Mouse (Mus musculus) kidney, postnatal 14 days (tissue): ENCODE measurements around the gene Usp54.
A peak's percentile ranks its signal among the peaks of the same experiment; 100 is the strongest.

Source experiments
- DNase-seq: peaks from one replicate; pipeline ENCODE4 v3.0.0; 2022; ENCODE audit warnings: mixed read lengths

The Usp54 gene

DNA sequence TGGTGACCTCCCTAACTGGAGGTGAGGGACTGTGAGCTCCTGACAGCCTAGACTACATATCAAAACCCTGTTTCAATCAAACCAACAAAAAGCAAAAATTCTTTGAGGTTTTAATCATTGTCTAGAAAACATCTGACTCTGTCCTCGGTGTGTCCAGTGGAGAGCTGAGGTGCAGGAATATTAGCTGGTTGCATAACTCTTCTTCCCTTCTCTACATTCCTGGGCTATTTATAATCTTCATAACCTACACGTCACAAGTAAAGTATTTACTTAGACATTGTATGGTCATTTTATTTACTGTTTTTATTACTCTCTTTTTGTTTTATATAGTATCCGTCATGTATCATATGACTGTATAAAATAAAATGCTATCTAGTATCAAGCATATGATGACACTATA is 31.3 kb downstream of the Usp54 start:
- DNase-seq = no peak

DNA sequence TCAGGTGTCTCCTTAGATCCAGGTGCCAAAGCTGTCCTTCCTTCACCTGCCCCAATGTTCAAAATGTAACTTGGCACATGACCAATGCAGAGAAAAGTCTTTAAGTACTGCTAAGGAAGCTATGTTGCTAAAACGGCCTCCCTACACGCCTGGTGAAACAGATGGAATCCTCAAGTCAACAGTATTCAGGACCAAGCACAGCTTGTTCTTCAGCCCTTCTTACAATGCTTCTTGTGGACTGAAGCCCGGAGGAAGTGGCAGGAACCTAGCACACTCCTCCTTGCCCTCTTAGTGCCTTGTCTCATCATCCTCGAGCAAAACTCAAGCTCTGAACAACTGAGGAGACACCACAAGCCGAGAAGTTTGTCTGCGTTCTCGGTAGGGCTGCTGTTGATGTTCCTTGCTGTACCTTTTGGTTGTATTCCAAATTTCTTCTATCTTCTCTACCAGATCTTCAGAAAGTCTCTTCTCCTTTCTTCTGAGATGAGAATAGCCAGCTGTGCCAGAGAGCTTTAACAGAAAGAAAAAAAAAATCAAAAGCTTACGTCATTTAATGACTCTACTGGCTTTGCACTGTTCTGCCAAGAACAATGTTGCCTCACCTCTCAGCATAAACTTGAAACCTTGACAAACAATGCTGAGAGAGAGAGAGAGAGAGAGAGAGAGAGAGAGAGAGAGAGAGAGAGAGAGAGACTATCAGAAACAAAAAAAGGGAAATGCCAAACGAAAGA is 33.3 kb downstream of the Usp54 start:
- DNase-seq = peak; percentile 56

DNA sequence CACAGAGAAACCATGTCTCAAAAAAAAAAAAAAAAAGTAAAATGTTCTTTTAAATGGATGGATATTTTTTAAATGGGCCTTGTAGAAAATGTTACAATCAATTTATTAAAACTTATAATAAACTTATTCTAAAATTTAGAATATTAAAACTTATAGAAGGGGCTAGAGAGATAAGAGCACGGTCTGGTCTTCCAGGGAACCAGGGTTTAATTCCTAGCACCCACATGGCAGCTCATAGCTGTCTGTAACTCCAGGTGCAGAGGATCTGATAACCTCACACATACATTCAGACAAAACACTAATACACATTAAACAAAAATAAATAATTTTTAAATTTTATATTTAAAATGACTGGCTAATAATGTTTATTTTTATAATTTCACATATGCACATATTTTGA is 39.6 kb downstream of the Usp54 start:
- no peak for DNase-seq

DNA sequence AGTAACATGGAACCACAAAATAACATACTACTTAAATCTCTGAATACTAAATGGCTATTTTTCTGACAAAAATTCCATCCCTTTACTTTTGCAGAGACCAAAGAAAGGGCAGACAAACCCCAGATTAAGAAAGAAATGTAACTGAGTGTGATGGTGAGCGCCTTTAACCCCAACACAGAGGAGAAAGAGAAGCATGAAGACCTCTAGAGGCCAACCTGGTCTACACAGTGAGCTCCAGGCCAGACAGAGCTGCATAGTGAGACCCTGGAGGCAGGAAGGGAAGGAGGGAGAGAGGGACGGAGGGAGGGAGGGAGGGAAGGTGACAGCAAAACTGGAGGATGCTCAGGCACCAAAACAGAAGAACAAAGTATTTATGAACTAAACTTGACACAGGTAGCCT is 40.7 kb downstream of the Usp54 start:
- no peak for DNase-seq

DNA sequence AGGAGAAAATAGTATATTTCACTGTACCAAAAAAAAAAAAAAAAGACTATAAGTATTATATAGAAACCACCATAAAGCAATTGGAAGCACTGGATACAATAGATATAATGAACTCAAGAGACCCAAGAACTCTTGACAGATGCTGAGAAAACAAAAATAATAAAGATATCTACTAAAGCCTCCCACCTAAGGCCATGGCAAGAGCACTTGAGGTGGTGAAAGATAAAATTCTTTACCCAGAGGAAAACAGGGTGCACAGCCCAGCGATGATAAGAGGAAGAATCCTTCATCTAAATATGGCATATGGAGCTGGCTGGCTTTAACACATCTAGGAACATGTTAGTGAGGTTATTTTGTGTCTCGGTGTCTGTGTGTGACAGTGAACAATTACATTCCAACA is 41.3 kb downstream of the Usp54 start:
- no peak for DNase-seq

DNA sequence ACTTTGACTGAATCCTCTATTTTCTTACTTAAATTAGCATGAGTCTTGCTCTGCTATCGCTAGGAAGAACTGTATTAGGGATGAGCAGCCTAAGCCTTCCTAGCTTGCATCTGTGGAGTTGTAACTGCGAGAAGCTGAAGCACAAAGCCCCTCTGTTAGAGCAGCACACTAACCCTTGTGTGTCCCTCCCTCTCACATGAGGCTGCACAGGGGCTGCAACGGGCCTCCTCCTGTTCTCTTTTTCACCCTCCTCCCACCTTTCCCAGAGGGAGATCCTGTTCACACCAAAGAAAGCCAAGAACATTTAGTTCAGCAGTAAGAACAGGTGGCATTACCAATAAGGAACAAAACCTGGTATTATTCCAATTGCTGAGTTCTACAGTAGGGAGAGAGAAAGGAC is 45.1 kb downstream of the Usp54 start:
- no peak for DNase-seq

DNA sequence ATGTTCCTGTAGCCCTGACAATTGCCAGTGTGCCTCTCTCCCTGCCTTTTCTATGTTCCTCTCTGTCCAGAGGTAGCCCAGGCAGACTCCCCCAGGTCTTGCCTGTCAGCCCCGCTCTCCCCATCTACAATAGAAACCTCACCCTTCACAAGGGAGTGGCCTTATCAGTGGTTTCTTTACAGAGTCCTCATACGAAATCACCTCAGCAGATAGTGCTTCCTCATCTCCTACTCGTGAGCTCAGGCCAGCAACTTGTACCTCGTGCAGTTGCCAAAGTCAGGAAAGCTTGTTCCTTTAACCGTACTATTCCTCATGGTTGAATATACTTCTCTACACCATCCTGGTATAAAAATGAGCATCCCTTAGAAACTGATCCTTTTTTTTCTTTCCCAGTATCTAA is 53.4 kb downstream of the Usp54 start:
- DNase-seq = no peak

DNA sequence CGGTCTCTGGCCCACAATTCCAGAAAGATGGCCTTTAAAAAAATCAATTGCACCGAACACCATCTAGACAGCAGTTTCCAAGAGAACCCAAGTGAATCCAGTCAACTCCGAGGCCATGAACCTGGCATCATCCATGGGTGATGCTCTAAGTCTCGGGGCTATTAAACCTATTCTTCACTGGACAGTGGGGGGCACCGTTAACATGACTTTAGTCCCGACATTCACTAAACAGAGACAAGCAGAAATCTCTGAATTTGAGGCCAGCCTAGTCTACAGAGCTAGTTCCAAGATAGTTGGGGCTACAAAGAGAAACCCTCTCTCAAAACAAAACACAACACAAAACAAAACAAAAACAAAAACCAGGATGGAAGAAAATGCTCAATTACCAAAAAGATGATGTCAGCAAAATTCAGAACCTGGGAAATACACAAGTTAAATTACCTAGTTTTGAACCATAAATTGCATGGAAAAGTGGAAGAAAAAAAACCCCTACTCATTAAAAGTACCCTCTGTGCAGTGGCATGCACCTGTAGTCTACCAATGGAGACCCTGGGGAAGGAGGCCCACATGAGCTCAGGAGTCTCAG is 61.9 kb downstream of the Usp54 start:
- peak; percentile 9 for DNase-seq

DNA sequence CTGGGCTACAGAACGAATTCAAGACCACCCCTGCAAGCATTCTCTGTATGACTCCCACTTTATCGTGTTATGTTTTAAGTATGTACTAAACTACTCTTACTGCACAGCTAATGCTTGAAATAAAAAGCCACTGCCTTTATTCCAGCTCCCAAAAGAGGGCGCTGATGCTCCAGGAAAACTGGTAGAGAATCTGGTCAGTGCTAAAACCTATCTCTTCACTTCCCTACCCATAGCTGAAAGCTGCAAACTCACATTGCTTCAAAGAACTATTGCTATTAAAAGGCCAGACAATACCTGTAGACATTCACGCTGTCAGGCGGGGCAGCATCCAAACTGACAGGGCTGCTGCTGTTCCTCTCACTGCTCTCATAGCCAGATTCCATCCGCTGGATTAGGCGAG is 64.7 kb downstream of the Usp54 start:
- peak; percentile 77 for DNase-seq

DNA sequence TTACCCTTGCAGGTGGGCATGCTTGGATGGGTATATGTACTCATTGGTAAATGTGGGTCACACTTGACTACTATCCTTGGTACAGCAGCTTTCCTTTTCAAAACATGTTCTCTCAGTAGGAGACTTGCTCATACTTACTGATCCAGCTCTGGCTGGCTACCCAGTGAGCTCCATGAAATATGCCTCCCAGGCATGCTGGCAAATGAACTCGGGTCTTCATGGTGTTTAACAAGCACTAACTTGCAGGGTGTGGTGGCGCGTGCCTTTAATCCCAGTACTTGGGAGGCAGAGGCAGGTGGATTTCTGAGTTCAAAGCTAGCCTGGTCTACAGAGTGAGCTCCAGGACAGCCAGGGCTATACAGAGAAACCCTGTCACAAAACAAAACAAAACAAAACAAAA is 67.7 kb downstream of the Usp54 start:
- peak; percentile 12 for DNase-seq

DNA sequence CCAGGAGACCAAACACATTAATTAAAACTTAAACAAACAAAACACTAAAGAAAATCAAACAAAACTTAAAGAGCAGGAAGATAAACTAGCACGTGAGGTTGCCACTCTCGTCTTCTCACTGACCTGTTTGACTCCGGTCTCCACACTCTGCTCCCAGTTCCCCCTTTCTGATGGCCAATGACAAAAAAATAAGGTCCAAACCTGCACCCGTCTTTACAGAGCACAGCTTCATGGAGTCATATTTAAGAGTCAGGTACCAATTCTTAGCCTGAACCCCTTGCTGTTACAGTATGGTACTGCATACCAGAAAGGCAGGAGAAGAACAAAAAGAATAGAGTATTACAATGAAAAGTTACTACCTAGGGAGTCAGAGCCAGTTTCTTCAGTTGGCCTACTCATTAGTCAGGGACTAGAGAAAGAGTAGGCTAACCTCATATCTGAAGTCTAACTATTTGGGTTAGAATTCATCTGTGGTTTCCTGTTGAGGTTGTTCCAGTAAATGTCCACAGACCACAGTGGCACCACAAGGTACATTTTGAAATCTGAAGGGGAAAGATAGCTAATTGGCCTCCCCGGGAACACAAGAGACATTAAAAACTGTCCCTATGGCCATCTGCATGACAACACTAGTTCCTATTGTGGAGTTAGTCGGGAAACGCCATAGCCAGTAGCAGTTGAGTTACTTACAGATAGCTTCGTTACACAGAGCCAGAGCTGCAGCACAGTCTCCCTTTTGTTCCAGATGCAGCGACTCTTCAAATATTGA is 75.4 kb downstream of the Usp54 start:
- no peak for DNase-seq

DNA sequence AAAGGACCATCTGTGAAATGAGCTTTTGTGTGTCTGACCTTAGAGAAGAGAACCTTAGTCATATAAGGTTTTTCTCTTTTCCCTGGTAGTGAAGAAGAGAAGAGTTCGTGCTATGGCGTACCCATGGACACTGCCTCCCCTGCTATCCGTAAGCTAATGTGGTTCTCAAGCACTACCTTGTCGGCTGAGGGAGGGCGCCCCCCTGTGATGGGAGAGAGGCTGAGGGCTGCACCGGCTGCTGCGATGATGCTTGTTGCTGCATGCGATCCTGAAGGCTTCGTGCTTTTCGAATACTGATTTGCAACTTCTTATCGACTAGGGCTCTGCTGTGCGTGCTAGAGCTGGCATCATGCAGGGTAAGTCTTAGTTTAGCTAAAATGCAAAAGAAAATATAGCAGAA is 76.2 kb downstream of the Usp54 start:
- DNase-seq = peak; percentile 16

DNA sequence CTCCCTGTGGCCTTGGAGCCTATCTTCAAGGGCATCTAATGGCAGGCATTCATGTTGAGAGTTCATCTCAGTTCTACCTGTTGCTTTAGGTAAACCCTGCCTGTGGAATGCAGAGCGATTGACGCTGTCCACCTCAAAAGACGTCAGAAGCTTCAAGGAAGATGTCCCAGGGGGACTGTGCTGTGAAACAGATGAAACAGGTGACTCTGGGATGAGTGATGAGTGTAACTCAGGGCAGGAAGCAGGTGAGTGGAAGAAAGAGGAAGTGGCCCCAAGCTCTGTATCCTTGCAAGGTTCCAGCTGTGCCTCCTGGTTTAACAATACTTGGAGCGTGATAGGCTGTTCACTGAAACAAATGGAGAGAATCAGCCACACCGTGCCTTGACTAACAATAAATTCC is 79.0 kb downstream of the Usp54 start:
- DNase-seq = no peak

DNA sequence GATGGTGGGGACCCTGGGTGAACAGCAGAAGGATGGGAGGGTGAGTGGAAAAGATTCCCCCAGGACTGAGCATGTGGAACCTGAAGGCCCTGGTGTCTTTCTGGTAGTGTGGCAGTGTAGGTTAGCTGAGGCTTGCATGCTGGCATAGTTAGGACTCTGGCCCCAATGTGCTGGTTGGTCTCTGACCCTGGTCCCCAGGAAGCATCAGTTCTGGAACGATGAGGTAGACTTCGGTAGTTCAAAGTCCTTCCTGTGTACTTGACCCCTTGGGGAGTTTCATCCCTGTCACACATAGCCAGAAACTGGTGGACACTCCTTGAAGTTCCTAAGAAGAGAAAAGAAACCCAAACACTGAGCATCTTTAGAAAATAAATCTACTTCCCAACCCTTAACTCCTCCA is 90.7 kb downstream of the Usp54 start:
- peak; percentile 7 for DNase-seq

DNA sequence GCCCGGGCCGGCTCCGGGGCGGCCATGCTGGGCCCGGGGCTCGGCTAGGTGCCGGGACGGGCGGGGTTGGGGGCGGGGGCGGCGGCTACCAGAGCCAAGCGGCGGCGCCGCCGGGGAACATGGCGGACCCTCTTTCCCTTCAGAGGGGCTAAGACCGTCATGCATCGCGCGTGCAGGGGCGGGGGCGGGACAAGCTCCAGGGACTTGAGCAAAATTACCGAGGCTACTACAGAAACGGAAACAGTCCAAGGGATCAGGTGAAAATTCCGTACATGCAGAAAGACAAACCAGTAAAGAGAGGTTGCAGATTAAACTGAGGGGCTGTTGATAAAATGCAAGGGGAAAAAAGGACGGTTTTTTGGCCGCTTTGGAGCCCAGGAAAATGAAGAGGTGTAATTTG is 94.4 kb downstream of the Usp54 start, which contains the start of gene Ppp3cb:
Gene Ppp3cb (minus strand): TSS at position 159 of the 400 bp plus-strand sequence.
- peak; percentile 91 for DNase-seq

DNA sequence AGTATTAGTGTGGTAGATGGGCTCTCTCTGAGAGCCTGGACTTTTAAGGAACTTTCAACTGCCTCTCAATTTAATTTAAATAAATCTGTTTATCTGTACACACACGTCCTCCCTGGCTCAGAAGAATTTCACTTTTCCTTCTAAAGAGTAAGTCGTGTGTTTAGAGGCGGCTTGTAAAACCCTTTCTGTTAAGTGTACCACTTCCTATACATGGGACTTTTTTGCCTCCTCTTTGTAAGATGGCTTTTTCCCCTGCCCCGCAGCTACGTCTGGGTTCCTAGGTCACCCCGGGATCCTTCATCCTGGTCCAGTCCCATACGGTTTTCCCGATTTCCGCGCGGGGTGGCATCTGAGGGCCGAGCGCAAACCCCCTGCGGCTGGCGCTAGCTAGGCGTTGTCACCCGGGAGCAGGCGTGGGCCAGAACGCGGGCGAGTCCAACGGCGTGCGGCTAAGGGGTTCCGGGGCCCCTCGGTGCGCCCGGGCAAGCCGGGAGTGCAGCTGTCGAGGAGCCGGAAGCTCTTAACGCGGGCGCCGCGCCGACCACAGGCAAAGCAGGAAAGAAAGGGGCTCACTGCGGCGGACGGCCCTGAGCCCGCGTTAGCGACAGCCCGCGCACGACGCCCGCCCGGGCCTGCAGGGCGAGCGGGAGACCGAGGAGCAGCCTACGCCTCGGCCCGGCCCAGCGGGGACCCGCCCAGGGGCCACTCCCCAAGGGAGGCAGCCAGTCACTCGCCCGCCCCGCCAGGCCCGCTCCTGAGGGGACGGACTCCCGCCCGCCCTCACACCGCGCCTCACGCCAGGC is 95.1 kb downstream of the Usp54 start:
- DNase-seq = peak; percentile 94

DNA sequence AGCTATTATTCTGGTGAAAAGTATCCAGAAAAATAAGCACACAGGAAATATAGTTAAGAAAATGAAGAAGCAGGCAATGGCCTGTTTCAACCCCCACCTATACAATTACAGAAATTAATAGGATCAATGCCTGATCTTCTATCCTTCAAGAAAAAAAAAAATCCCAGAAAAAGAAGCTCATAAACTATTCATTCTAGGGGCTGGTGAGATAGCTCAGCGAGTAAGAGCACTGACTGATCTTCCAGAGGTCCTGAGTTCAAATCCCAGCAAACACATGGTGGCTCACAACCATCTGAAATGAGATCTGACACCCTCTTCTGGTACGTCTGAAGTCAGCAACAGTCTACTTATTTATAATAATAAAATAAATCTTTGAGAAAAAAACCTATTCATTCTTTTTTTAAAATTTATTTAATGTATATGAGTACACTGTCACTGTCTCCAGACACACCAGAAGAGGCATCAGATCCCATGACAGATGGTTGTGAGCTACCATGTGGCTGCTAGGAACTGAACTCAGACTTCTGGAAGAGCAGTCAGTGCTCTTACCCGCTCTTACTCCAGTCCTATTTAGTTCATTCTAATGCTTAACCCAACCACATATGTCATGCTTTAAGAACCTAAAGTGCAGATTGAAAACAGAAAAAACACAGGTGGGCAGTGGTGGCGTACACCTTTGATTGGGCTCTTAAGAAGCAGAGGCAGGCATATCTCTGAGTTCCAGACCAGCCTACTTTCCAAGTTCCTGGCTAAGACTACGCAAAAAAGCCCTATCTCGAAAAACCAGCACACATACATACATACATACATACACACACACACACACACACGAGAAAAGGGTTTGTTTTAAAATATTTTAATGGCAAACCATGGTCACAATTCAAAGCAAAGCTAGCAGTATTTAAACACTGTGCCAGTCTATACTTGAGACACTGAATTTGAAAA is 96.1 kb downstream of the Usp54 start:
- no peak for DNase-seq

DNA sequence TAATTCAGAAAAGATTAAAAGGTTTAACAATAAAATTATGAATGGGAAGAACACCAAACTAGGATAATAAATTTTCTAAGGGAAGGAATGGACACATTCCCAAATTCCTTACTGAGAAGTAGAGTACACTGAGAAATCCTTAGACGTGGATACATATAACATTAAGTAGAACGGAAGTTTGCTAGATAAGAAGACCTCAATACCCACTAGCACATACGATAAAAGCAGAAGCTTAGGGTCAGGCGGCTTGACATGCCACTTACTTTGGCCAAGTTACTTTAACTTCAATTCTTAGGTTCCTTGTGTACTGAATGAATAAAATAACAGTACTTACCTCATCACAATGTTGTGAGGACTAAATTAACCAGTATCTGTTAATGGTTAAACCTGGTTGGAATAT is 111.2 kb downstream of the Usp54 start:
- no peak for DNase-seq

DNA sequence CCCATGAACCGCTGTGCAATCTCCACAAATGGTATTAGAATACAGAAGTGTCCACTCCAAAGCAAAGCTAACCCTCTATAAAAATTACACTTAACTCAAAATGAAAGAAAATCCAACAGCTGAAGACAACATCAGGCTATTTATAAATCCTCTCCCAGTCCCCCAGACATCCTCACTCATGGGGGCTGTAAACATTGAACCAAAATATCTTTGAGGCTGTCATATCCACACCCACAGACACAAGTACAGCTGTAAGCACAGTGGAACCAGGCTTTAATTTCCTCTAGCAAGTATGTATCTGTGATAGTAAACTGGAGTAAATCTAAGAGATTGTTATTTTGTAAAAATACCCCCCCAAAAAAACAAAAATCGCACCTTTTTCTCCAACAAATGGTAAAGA is 120.7 kb downstream of the Usp54 start:
- DNase-seq = no peak

DNA sequence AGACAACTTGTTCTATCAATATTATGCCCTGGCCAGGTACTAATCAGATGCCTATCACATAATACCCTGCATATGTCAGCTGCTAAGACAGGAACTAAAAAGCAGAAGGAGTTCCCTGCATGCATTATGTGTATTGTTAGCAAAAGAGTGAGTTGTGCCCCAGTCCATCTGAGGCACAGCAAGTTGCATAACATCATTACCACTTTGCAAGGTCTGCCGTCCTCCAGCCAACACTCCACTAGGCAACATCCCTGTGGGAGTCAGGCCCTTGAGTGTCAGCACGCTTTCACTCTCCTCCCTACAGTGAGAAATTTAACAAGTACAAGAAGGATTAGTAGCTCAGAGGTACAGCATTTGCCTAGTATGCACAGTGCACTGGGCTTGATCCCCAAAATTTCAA is 132.4 kb downstream of the Usp54 start:
- DNase-seq = no peak

DNA sequence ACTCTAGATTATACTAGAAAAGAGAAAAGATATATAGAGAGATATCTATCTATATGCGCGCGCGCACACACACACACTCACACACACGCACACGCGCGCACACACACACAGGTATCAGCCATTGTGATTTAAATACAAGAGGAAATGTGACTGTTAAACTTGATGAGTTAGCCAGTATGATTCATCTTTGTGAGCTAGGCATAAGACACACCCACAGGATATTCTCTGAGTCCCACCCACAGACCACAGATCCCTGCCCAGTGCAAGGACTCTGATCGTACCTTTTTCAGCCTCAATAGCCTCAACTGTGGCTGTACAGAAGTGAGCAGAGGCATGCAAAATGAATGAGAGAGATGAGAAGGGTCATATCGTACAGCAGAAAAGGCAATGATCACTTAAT is 137.9 kb downstream of the Usp54 start:
- DNase-seq = no peak

DNA sequence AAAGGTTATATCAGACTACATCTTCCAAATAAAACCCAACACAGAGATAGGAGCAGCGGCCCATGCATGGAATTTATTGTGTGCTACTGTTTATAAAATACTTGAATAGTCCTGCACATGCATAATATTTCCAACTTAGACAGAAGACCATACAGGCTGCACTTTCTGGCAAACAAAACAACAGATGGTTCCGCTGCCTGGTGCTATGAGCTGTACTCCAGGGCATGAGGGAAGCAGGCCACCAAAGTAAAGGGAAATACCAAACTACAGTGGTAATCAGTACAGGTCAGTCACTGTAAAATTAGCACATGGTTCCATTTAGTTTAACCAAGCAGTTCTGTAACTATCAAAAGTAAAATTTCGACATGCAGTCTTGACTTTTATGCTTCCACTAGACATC is 140.9 kb downstream of the Usp54 start:
- DNase-seq = no peak
